Mouse (Mus musculus) CD4-positive helper T cell, adult 2 months (primary cell): ENCODE measurements at regions not wholly inside any gene's neighbourhood (a gene's known extent, or its start where the extent isn't known, plus 50 kb on each side); places are given as distances from the start of the nearest gene placed in this dataset.

Experiments used
- DNase-seq: peaks from one replicate; pipeline ENCODE4 v3.0.0-alpha.2; 2012; ENCODE audit warnings: low read depth, missing footprints, low spot score

- no peak for DNase-seq
These were observed 55.0 kb upstream of the Ttc34 start for GRCm38 (mm10) chr4:154782291-154782690.

- DNase-seq = no peak
These were observed 51.8 kb upstream of the Ttc34 start for GRCm38 (mm10) chr4:154785282-154785987.

GRCm38 (mm10) chr4:154787190-154787589 is 50.1 kb upstream of the Ttc34 start:
- DNase-seq = no peak
